Mouse (Mus musculus): ENCODE measurements at regions not wholly inside any gene's neighbourhood (a gene's known extent, or its start where the extent isn't known, plus 50 kb on each side); places are given as distances from the start of the nearest gene placed in this dataset.

GRCm38 (mm10) chr4:81671986-81672385 is 229.4 kb upstream of the Mpdz start:
- TF ChIP-seq CTCF (IDR thresholded peaks at IDR 0.05; ENCODE audit: low read depth, low read length): no peak
- no peak for TF ChIP-seq POLR2A (IDR thresholded peaks at IDR 0.05; ENCODE audit: extremely low read depth, insufficient read depth, low read length)

All from liver, adult 2 months (tissue).